Mouse (Mus musculus): ENCODE results near the gene Spin2f. TPM values are rescaled to one million over a fixed set of nuclear protein-coding genes. Genes with fewer than 3 reads are reported as not detected.
"Not testable (repeated sequence)": the region's sequence is repeated elsewhere in the genome, so short reads cannot be mapped to it uniquely, and the experiment has no call there.

The Spin2f gene
- total RNA-seq (2014; rRNA removed) (not detected in 2 replicates), polyA plus RNA-seq (2015; fragmentation: Nextera tagmentation; extraction: Ambion mirVana) (not detected in 2 replicates)

DNA sequence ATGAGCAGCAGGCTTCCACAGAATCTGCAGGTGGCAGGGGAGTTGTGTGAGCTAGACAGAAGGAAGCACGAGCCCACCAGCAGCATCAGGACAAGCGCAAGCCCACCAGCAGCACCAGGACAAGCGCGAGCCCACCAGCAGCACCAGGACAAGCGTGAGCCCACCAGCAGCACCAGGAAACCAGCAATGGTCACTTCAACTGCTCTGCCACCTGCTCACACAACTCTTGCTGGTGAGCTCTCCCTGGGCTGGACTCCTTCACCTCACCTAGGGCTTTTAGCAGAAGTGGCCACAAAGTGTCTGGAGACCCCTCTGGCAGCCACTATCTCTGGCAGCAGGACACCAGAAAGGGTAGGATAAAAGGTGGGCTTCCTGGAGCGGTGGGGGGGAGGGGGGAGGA is at the start of gene Spin2f:
TSS of gene Spin2f (plus strand) at position 301 of the 400 bp plus-strand sequence.
- H3K9me3 ChIP-seq (ENCODE audit: low read length); H3K4me2 ChIP-seq (ENCODE audit: low read depth); H3K4me3 ChIP-seq (ENCODE audit: low read depth, low read length); ATAC-seq; H3K27me3 ChIP-seq (ENCODE audit: insufficient read depth, low read length); H3K9ac ChIP-seq; DNase-seq; H3K27ac ChIP-seq (ENCODE audit: low read depth, low read length); H3K4me1 ChIP-seq (ENCODE audit: insufficient read depth); H3K36me3 ChIP-seq (ENCODE audit: insufficient read depth): not testable (repeated sequence)
- 46% methylated on average over 1 of the region's 6 CpGs for WGBS

DNA sequence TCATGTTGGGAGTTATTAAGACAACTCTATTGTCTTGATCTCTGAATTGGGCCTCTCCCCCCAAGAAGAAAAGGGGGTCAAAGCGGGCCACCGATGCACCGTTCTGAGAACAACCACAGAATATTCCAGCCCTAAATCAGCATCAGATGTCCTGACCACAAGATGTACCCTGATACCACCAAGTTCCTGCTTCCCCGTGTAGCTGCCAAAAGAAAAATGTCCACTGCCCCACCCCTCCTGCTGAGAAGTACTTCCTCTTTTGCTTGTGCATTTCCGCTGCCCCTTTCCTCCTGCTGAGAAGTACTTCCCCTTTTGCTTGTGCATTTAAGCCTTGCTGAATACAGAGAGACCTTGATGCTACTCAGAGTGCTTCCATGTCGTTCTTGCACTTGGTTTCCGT is 41.6 kb upstream of the Spin2f start:
- not testable (repeated sequence) for DNase-seq; H3K4me3 ChIP-seq (ENCODE audit: low read depth, low read length); ATAC-seq; H3K36me3 ChIP-seq (ENCODE audit: insufficient read depth); H3K27me3 ChIP-seq (ENCODE audit: insufficient read depth, low read length); H3K9me3 ChIP-seq (ENCODE audit: low read length); H3K27ac ChIP-seq (ENCODE audit: low read depth, low read length); H3K9ac ChIP-seq; H3K4me1 ChIP-seq (ENCODE audit: insufficient read depth); H3K4me2 ChIP-seq (ENCODE audit: low read depth)
- WGBS: 89% methylated on average over 7 of the region's 7 CpGs

- not testable (repeated sequence) for H3K4me1 ChIP-seq (ENCODE audit: insufficient read depth); ATAC-seq; H3K27me3 ChIP-seq (ENCODE audit: insufficient read depth, low read length); H3K36me3 ChIP-seq (ENCODE audit: insufficient read depth); H3K4me3 ChIP-seq (ENCODE audit: low read depth, low read length); H3K9ac ChIP-seq; H3K27ac ChIP-seq (ENCODE audit: low read depth, low read length); H3K4me2 ChIP-seq (ENCODE audit: low read depth); DNase-seq
- peaks cover 15% of the 10 kb centered on the region for H3K9me3 ChIP-seq (ENCODE audit: low read length)
- 87% methylated on average over 9 of the region's 9 CpGs for WGBS
These were observed 30.2 kb upstream of the Spin2f start for GRCm38 (mm10) chrX:31223536-31223935.

- H3K36me3 ChIP-seq (ENCODE audit: insufficient read depth); H3K4me2 ChIP-seq (ENCODE audit: low read depth); H3K27me3 ChIP-seq (ENCODE audit: insufficient read depth, low read length); H3K4me1 ChIP-seq (ENCODE audit: insufficient read depth); H3K4me3 ChIP-seq (ENCODE audit: low read depth, low read length); H3K9ac ChIP-seq; H3K27ac ChIP-seq (ENCODE audit: low read depth, low read length); DNase-seq; ATAC-seq: not testable (repeated sequence)
- 63% methylated on average over 4 of the region's 4 CpGs for WGBS
- peaks cover 12% of the 10 kb centered on the region for H3K9me3 ChIP-seq (ENCODE audit: low read length)
These were observed 18.6 kb upstream of the Spin2f start for GRCm38 (mm10) chrX:31235088-31235487.

- H3K9me3 ChIP-seq (ENCODE audit: low read length); DNase-seq; H3K4me3 ChIP-seq (ENCODE audit: low read depth, low read length); H3K9ac ChIP-seq; H3K4me1 ChIP-seq (ENCODE audit: insufficient read depth); H3K27me3 ChIP-seq (ENCODE audit: insufficient read depth, low read length); H3K4me2 ChIP-seq (ENCODE audit: low read depth); ATAC-seq; H3K27ac ChIP-seq (ENCODE audit: low read depth, low read length); H3K36me3 ChIP-seq (ENCODE audit: insufficient read depth): not testable (repeated sequence)
- WGBS: 77% methylated on average over 3 of the region's 3 CpGs
These were observed 11.9 kb upstream of the Spin2f start for GRCm38 (mm10) chrX:31241754-31242153.

Other genes starting within 250 kb of the Spin2f start
- gene Btbd35f29, start 136.2 kb upstream of the Spin2f start, total RNA-seq (2014; rRNA removed): not detected in 2 replicates
- not detected in 2 replicates for gene Btbd35f29, start 136.2 kb upstream of the Spin2f start, polyA plus RNA-seq (2015; fragmentation: Nextera tagmentation; extraction: Ambion mirVana)
- gene Btbd35f26, start 82.6 kb downstream of the Spin2f start, total RNA-seq (2014; rRNA removed): not detected in 2 replicates
- gene Btbd35f26, start 82.6 kb downstream of the Spin2f start, polyA plus RNA-seq (2015; fragmentation: Nextera tagmentation; extraction: Ambion mirVana): not detected in 2 replicates
- not detected in 2 replicates for gene Btbd35f19, start 130.0 kb downstream of the Spin2f start, total RNA-seq (2014; rRNA removed)
- gene Btbd35f19, start 130.0 kb downstream of the Spin2f start, polyA plus RNA-seq (2015; fragmentation: Nextera tagmentation; extraction: Ambion mirVana): not detected in 2 replicates

Measured in forebrain, postnatal 0 days (tissue).